Mouse (Mus musculus) CD4-positive, CD25-positive, alpha-beta regulatory T cell, adult 4 months (primary cell): Measurements from ENCODE around the gene Apol9a. TPM values are rescaled to one million over a fixed set of nuclear protein-coding genes. Genes with fewer than 3 reads are reported as not detected.
"Not testable (repeated sequence)": the region's sequence is repeated elsewhere in the genome, so short reads cannot be mapped to it uniquely, and the experiment has no call there.

ENCODE experiments used
- ATAC-seq: one replicate; pipeline ENCODE4 v1.8.0; 2017
- polyA plus RNA-seq, 2 experiments: library from polyadenylated mRNA; unstranded; fragments of 100-300 nt; shearing (Covaris generic); gene quantifications; one replicate each; pipeline ENCODE4 v1.2.1; 2017

The Apol9a gene
- polyA plus RNA-seq, result 10 to 100 TPM; 11.0 to 17.0 TPM

DNA sequence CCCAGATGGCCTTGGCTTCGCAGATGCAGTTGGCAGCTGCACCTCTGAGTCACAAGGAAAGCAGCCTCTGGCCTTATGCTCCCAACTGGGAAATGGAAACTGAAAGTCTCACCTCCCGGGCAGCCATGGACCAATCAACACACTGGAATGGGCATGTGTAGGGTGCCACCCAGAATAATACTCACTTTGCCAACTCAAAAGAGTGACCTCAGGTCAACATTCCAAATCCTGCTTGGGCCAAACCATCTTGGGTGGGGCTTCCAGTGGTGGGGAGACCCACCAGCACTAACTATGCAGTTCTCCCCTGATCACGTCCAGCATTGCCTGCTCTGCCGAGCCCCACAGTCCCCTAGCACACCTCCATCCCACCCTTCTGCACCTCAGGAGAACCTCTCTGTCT, at the start of gene Apol9a:
TSS of gene Apol9a (minus strand) at position 101 of the 400 bp plus-strand sequence.
- ATAC-seq, result not testable (repeated sequence)

DNA sequence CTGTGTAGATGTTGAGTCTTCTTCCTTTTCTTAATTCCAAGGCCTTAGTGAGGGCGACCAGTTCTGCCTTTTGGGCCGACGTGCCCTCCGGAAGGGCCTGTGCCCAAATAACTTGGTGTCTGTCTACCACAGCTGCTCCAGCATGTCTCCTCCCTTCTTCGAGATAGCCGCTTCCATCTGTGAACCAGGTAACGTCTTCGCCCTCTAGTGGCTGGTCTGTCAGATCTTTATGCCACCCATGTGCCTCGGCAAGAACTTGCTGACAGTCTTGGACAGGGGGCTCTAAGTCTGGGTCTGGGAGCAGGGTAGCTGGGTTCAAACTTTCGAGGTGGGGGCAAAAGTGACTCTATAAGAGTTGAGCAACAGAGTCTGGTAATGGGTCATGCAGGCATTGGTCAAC, 39.0 kb upstream of the Apol9a start:
- not testable (repeated sequence) for ATAC-seq

DNA sequence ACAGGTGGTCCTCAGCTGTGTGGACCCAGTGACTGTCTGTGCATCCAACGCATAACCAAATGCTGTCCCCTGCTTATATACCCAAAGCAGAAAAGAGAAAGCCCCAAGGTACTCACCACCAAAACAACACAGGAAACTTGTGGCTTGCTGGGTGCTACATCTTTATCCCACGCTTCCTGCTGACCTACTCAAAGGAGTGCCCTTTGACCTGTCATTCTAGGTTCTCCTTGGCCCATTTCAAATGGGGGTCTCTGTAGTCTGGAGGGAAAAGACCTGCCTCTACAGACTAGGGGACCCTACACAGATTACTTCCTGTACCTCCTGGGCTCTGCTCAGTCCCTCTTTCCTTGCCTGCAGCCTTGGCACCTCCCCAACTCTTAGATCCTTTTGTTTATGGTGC, 36.5 kb upstream of the Apol9a start, which contains the start of gene Apol7b:
TSS of gene Apol7b (minus strand) at position 101 of the 400 bp plus-strand sequence.
- ATAC-seq, result peak; percentile 47

- not testable (repeated sequence) for ATAC-seq
Measured at GRCm38 (mm10) chr15:77445668-77446067, 34.7 kb upstream of the Apol9a start.

- ATAC-seq, result not testable (repeated sequence)
Measured at GRCm38 (mm10) chr15:77444746-77445145, 33.8 kb upstream of the Apol9a start.

- ATAC-seq, result not testable (repeated sequence)
Measured at GRCm38 (mm10) chr15:77428690-77429448, 17.9 kb upstream of the Apol9a start.

- ATAC-seq, result not testable (repeated sequence)
Measured at GRCm38 (mm10) chr15:77422925-77423324, 12.0 kb upstream of the Apol9a start.

DNA sequence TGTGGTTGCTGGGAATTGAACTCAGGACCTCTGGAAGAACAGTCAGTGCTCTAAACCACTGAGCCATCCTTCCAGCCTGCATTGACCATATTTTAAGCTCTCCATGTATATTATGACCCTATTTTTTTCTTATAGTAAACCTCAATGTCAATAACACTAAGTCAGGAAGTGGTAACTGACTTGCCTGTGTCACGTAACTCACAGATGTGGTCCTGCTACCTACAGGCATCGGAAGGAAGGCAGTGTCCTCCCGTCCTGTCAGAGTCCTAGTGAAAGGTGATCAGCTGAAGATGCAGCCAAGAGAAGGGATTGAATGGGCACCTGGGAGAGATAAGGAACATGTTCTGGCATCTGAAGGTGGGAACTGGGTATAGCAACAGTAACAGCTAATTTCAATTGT, 8.7 kb upstream of the Apol9a start:
- peak; percentile 75 for ATAC-seq

- peak; percentile 32 for ATAC-seq
Measured at GRCm38 (mm10) chr15:77416655-77417333, 5.9 kb upstream of the Apol9a start.

DNA sequence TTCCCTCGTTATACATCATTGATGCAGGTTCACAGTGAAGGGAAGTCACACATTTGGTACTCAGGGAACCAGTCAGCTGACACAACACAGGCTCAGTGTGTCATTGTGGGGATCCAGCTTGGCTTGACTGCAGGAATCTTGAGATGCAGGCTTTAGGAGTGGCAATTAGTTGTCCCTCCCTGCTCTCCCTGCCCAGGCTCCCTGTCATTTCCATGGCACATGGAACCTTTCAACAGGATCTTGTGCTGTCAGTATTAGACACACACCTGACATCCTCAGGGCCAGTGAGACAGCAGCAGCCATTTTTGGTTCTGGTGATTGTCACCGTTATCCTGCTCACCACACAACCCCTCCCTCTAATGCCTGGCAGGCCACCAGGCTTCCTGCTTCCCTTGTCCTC, 4.7 kb upstream of the Apol9a start:
- ATAC-seq, result not testable (repeated sequence)

GRCm38 (mm10) chr15:77412695-77413094, 1.8 kb upstream of the Apol9a start:
- ATAC-seq, result peak; percentile 43

DNA sequence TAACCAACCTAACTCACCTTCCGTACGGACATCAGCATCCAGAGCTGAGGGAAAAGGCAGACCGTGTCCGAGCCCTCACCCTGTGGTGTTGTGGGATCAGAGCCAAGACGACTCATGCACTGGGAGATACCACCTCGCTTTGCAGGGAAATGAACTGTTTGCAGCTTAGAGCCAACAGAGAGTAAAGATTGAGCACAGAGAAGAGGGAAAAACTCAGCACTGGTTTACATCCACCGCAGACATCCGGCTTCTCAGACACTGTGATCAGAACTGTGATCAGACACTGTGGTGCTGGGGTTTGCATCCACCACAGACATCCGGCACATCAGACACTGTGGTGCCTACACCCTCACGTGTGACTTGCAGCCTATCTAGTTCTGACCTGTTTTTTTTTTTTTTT, 4.6 kb downstream of the Apol9a start:
- ATAC-seq, result peak; percentile 99

GRCm38 (mm10) chr15:77399027-77399426, 11.9 kb downstream of the Apol9a start, which contains the start of gene Apol7a:
TSS of gene Apol7a (minus strand) at chr15:77399110.
- not testable (repeated sequence) for ATAC-seq

DNA sequence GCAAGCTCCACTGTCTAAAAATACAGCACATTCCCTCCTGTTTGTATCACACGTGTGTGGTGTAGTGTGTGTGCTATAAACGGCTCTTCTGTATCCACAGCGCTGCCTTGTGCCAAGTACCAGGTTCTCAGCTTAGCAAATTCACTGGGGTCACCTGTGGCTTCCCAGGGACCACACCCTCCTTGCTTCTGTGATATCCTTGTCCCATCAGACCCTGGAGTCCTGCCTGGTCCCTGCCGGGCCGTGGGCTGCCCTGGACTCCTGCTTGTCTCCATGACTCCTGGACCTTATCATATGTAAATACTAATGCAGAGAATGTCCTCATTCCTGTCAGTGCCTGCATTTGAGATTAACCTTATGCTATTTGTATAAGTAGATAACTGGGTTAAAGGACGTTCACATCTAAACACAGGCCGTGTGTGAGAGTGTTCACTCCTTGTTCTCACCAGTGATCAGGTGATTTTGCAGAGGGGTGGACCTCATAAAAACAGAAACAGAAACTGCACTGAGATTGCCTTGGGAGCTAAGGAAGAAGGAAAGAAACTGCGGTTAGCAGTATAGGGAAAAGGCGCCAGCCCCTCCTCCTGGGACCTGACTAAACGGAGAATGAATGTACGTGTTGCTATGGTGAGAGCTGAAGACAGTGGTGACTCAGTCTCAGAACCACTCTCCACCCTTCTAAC, 13.3 kb downstream of the Apol9a start:
- ATAC-seq, result not testable (repeated sequence)

DNA sequence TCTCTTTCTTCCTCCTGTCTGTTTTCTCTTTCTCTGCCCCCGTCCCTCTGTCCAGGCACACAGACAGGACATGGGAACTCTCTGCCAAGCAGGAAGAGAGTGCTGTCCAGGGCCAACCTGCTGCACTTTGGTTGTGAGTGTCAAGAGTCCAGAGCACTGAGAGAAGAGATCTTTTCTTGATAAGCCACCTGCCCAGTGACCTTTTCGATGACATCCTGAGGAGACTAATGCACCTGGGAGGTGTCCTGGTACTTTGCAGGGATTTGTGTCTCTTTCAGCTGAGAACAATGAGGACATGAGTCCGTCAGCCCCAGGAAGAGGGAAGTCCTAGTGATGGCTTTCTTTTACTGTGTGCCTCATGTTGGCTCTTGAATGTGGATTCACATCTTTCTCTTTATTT, 17.1 kb downstream of the Apol9a start:
- ATAC-seq, result not testable (repeated sequence)

- ATAC-seq, result no peak
Measured at GRCm38 (mm10) chr15:77387462-77387861, 23.5 kb downstream of the Apol9a start.

- no peak for ATAC-seq
Measured at GRCm38 (mm10) chr15:77384340-77385030, 26.4 kb downstream of the Apol9a start.

DNA sequence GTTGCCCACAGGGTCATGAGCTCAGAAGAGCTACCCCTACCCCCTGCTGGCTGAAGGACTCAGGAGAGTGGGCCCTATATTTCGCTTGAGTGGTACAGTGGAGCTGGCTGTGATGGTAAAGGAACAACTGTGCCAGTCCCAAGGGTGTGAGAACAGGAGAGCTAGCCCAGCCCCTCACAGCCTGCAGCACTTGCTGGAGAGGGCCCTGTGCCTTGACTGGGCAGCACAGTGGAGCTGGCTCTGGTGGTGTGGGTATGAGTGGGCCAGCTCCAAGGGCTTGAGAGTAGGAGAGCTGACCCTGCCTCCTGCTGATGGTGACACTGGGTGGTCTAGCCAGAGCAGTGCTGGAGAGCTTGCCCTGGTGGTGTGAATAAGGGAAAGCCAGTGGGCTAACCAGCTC, 28.1 kb downstream of the Apol9a start:
- no peak for ATAC-seq

- ATAC-seq, result no peak
Measured at GRCm38 (mm10) chr15:77382271-77382850, 28.6 kb downstream of the Apol9a start.

DNA sequence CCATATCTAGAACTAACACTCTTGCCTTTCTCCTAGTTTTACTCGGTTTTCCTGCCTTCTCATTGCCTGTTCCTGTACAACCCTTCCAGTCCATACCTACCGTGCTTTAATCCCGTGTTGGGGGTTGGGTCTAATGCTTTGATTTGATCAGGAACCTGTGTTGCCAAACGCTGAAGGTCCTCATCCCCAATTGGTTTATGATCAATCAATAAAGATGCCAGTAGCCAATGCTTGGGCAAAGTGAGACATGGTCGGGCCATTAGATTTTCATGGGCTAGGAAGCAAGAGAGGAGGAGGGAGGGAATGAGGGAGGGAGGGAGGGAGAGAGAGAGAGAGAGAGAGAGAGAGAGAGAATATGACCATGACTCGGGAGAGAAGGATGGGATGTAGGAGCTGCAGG, 29.5 kb downstream of the Apol9a start:
- no peak for ATAC-seq

- ATAC-seq, result no peak
Measured at GRCm38 (mm10) chr15:77379921-77380320, 31.0 kb downstream of the Apol9a start.

DNA sequence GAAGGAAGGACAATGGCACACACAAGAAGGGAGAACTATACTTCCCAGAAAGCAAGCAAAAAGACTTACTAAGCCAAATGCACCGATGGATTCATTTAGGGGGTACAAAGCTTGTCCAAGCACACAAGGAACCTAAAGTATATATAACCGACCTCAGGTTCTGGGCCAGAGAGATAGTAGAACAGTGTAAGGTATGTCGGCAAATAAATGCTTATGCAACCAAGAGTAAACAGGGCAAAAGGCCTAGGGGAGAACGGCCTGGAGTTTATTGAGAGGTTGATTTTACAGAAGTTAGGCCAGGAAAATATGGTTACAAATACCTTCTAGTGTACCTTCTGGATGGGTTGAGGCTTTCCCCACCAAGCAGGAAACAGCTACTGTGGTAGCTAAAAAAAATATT, 33.5 kb downstream of the Apol9a start:
- no peak for ATAC-seq
